Mouse (Mus musculus): ENCODE measurements at regions not wholly inside any gene's neighbourhood (a gene's known extent, or its start where the extent isn't known, plus 50 kb on each side); places are given as distances from the start of the nearest gene placed in this dataset.

GRCm38 (mm10) chr3:20989486-20989970, 622.6 kb upstream of the Agtr1b start:
- TF ChIP-seq CTCF (IDR thresholded peaks at IDR 0.05; ENCODE audit: insufficient read depth, low read depth, low read length) (no peak), POLR2A (IDR thresholded peaks at IDR 0.05; ENCODE audit: insufficient read depth, low read depth, low read length) (no peak)
